Mouse (Mus musculus) bone marrow macrophage, adult 2 months (primary cell): ENCODE results near the gene Fam71e1.

Experiments used
- CTCF ChIP-seq: IDR thresholded peaks from 2 replicates; pipeline ENCODE4 v1.5.1; 2012; ENCODE audit warnings: low read depth, mild to moderate bottlenecking, low read length, moderate library complexity
- POLR2A ChIP-seq: IDR thresholded peaks from 2 replicates; pipeline ENCODE4 v1.6.1; 2012; ENCODE audit warnings: mild to moderate bottlenecking, low read depth, low read length, borderline replicate concordance

DNA sequence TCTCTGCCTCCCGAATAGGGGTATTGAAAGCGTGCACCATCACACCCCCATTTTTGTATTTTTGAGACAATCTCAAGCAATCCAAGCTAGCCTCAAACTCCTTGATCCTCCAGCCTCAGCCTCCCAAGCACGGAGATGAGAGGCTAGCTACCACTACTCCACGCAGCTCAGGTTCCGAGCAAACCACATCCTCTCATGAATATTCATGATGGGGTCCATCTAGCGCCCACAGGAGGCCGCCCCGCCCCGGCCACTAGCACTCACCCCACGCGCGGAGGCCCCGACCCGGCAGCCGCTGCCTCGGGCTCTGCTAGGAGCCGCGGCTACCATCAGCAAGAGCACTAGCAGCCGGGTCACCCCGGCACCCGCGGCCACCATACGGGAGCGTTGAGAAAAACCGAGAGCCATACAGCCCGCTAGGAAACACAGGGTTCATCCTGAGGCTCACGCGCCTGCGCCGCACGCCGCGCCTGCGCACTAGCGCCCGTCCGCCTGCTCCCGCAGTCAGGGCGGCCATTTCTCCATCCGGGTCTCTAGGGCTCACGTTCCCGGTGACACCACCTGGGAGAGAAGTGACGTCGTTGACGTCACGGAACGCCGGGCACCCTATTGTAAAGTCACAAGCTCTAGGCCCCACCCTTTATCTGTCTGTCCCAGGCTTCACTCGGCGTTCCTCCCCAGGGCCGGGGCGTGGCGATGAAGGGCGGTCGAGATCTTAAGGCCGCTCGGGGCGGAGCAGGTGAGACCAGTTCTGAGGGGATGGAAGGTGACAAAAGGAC lies at the start of gene Fam71e1, which contains the start of gene Emc10:
- TF ChIP-seq CTCF: no peak
- 0 out of 2 replicates have a peak, but pooled peaks have one; percentile 56 for TF ChIP-seq POLR2A
